Mouse (Mus musculus) ES-Bruce4 (cell line): ENCODE data around the gene Npas1.

Experiments
- CTCF ChIP-seq: IDR thresholded peaks from one replicate; pipeline ENCODE4 v1.8.1; 2011; ENCODE audit warnings: low read depth, low read length
- POLR2A ChIP-seq: IDR thresholded peaks from one replicate; pipeline ENCODE4 v1.8.1; 2011; ENCODE audit warnings: low read length; ENCODE audit not compliant: insufficient read depth

GRCm38 (mm10) chr7:16489948-16490347 is 12.4 kb upstream of the Npas1 start:
- no peak for TF ChIP-seq CTCF
- TF ChIP-seq POLR2A = no peak
